Mouse (Mus musculus) macrophage (primary cell): ENCODE measurements around the gene Arhgap21. TPM values are rescaled to one million over a fixed set of nuclear protein-coding genes. Genes with fewer than 3 reads are reported as not detected.

ENCODE experiments used
- H3K27ac ChIP-seq: fragments of 350-480 bp; formaldehyde crosslinking; 2 replicates; pipeline ENCODE4 v1.9.0; 2021
- H3K36me3 ChIP-seq: fragments of 350-480 bp; formaldehyde crosslinking; 2 replicates; pipeline ENCODE4 v1.9.0; 2021; ENCODE audit errors: inconsistent target
- H3K4me3 ChIP-seq: fragments of 350-480 bp; formaldehyde crosslinking; 2 replicates; pipeline ENCODE4 v1.9.0; 2021; ENCODE audit errors: inconsistent target
- H3K79me2 ChIP-seq: fragments of 350-480 bp; formaldehyde crosslinking; 2 replicates; pipeline ENCODE4 v1.9.0; 2021; ENCODE audit errors: inconsistent target
- WGBS: methylation state at CpG from one replicate; pipeline ENCODE4 v1.1.7; 2026; ENCODE audit warnings: inconsistent platforms; ENCODE audit not compliant: missing documents; 5-methylcytosine and 5-hydroxymethylcytosine counted together
- polyA plus RNA-seq: library from polyadenylated mRNA; stranded (reverse); fragments of 250-400 nt; gene quantifications from 3 replicates; pipeline ENCODE4 v1.2.4, GENCODE M21; 2018; ENCODE audit warnings: inconsistent platforms

The Arhgap21 gene
- polyA plus RNA-seq, 1 experiment from 2014 or later = 22.5 TPM

GRCm38 (mm10) chr2:20907291-20907690 is 61.4 kb downstream of the Arhgap21 start:
- Histone ChIP-seq H3K27ac (no peak overlapping the region), H3K4me3 (no peak overlapping the region), H3K36me3 (no peaks in the 10 kb centered on the region), H3K79me2 (peaks cover 7% of the 10 kb centered on the region; the same call in 1 of the 2 replicates)
- 97% methylated on average over 3 of the region's 3 CpGs for WGBS

DNA sequence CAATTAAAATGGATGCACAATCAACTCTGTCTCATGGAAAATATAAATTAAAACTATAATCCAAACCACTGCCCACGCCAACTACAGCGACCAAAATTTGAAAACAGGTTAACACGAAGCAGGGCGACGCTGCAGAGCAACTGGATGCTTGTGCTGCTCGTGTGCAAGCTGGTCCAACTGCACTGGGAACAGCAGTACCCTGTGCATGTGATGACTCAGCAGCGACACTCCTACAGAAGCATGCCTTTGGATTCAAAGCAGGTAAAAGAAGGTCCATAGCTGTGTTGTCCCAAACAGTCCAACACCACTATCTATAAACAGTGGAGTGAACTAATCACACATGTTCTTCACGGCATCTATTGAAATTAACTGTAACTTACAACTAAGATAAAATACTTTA is 63.3 kb downstream of the Arhgap21 start:
- H3K27ac ChIP-seq = no peak overlapping the region
- no peaks in the 10 kb centered on the region for H3K36me3 ChIP-seq
- peaks cover 7% of the 10 kb centered on the region; the same call in 1 of the 2 replicates for H3K79me2 ChIP-seq
- WGBS = 95% methylated on average over 8 of the region's 8 CpGs
- no peak overlapping the region for H3K4me3 ChIP-seq

DNA sequence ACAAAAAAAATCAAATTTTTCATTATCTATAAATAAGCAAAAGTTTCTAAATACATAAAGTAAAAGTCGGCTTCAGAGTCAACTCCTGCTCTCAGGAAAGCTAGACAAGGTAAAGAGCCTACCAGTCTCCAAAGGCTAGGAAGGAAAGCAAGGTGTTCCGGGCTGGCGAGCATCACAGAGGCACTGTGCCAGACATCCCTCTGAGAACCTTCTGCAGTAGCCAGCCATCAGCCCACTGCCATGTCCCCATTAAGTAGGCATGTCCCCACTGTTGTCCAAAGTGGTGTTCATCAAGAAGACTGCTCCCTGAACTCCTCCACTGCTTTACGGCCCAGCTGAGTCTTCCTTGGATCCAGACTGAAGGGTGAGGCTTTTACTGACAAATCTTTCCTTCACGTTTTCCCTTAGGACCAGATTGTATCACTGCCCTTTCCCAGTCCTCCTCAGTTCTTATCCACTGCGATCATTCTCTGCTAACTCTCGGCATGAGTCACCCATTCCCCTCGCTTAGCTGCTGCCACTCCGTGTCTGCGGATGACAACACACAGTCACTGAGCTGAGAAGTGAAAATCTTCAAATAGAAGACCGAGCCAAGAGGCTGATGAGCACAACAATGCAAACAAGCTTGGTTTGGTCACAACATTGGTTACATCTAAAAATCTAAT is 65.6 kb downstream of the Arhgap21 start:
- Histone ChIP-seq H3K4me3 (no peak overlapping the region), H3K79me2 (peaks cover 7% of the 10 kb centered on the region; the same call in 1 of the 2 replicates), H3K36me3 (no peaks in the 10 kb centered on the region), H3K27ac (no peak overlapping the region)
- WGBS = 91% methylated on average over 11 of the region's 11 CpGs

DNA sequence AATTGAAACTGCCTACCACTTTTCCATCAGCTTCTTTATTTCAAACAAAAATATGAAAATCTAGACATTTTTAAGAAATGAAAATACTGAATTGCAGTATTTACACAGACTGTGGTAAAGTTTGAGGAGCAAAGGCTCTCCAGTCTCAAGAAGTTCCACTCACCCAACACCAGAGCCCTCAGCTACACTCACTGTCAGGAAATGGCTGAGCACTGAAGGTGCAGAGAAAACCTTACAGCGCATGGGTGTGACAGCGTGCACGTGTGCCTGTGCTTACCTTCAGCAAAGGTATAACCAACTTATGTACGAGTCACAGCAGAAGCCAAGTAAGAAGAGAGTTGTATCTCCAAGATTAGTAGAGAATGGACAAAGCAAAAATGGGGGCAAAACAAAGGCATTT is 66.8 kb downstream of the Arhgap21 start:
- H3K36me3 ChIP-seq = no peaks in the 10 kb centered on the region
- no peak overlapping the region for H3K27ac ChIP-seq
- WGBS = 100% methylated on average over 4 of the region's 4 CpGs
- peaks cover 7% of the 10 kb centered on the region; the same call in 1 of the 2 replicates for H3K79me2 ChIP-seq
- no peak overlapping the region for H3K4me3 ChIP-seq

DNA sequence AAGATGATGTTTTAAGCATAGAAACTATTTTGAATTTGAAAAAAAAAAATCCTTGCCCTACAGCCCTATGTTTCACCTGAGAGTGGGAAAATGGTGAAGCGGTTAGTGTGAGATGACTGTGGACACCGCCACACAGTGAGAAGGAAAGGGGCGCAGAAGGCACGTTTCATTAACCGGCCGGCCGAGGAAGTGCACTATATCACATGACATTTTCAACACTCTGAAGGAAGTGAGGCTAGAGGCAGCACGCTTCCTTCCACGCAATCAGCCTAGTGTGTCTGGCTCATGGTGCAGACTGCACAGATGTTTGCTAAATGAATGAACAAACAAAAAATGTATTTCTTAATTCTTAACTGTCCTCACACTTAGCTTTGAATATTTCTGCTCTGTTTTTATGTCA is 69.4 kb downstream of the Arhgap21 start:
- Histone ChIP-seq H3K4me3 (peak overlapping the region; percentile 23), H3K27ac (peak overlapping the region; percentile 78), H3K36me3 (no peaks in the 10 kb centered on the region), H3K79me2 (no peaks in the 10 kb centered on the region; the same call in 1 of the 2 replicates)
- WGBS = under 1% methylated on average over 9 of the region's 9 CpGs

DNA sequence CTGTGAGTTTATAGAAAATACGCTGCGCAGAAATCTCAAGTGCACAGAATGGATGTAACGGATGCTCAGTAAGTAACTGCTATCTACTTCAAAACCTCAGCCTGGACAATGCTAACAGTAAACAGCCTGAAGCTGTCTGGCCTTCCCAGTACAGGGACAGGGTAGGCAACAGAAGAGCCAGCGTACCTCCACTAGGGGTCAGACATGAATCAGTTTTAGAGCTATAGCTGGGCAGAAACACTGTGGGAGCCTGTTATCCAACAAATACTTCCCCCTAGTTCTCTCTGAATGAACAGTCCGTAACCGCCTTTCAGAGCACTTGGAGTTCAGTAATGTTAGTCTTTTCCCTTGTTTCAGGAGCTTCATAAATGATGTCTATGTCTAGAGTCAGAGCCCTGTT is 70.0 kb downstream of the Arhgap21 start:
- H3K79me2 ChIP-seq = no peaks in the 10 kb centered on the region; the same call in 1 of the 2 replicates
- no peaks in the 10 kb centered on the region for H3K36me3 ChIP-seq
- peak overlapping the region; percentile 78 for H3K27ac ChIP-seq
- H3K4me3 ChIP-seq = peak overlapping the region; percentile 23; the same call in 1 of the 2 replicates
- WGBS = 34% methylated on average over 6 of the region's 6 CpGs

GRCm38 (mm10) chr2:20896446-20896845 is 72.2 kb downstream of the Arhgap21 start:
- Histone ChIP-seq H3K79me2 (no peaks in the 10 kb centered on the region; the same call in 1 of the 2 replicates), H3K4me3 (no peak overlapping the region), H3K36me3 (no peaks in the 10 kb centered on the region), H3K27ac (no peak overlapping the region)
- WGBS = 94% methylated on average over 3 of the region's 5 CpGs

DNA sequence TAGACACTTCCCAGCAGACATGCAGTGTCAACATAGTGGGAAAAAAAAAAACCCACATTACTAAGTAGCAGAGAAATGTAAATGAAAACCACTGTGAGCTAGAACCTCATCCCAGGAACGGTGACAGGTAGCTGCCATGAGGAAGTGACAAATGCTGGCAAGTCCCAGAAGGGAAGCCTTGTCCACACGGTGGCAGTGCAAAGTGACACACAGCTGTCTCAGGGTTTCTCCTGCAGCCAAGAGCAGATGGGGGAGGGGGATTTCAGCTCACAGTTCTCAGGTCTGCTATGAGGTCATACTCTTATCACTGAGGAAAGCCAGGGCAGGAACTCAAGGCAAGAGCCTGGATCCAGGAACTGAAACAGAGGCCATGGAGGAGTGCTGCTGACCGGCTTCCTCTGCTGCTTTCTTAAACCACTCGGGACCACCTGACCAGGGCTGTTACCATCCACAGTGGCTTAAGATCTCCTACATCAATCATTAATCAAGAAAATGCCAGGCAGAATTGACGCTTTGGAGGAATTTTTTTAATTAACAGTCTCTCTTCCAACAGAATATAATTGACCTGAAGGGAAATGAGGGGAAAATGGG is 74.5 kb downstream of the Arhgap21 start:
- H3K79me2 ChIP-seq = no peaks in the 10 kb centered on the region; the same call in 1 of the 2 replicates
- H3K4me3 ChIP-seq = no peak overlapping the region
- no peaks in the 10 kb centered on the region for H3K36me3 ChIP-seq
- H3K27ac ChIP-seq = no peak overlapping the region
- WGBS = 39% methylated on average over 5 of the region's 5 CpGs

GRCm38 (mm10) chr2:20888751-20889150 is 79.9 kb downstream of the Arhgap21 start:
- H3K4me3 ChIP-seq = no peak overlapping the region
- WGBS = 100% methylated on average over 2 of the region's 3 CpGs
- no peak overlapping the region for H3K27ac ChIP-seq
- no peaks in the 10 kb centered on the region for H3K79me2 ChIP-seq
- H3K36me3 ChIP-seq = no peaks in the 10 kb centered on the region

DNA sequence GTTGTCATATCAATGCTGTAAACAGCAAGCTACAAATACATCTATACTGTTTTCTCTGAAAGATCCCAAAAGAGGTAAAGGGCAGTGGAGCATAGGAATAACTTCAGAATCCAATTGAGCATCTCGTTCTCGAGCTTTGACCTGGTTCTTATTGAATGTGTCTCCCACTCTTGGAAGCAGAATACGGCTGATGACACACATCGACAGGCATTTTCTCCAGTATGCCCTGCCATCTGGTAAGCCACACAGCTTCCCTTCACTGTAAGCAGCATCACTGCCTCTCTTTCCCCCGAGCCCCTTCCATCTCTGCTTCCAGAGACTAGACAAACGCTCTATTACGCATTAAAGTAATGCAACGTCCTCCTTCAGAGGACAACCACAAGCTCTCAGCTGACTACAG is 85.4 kb downstream of the Arhgap21 start:
- H3K79me2 ChIP-seq = no peaks in the 10 kb centered on the region
- 88% methylated on average over 8 of the region's 8 CpGs for WGBS
- H3K4me3 ChIP-seq = no peak overlapping the region
- H3K36me3 ChIP-seq = peaks cover 15% of the 10 kb centered on the region; the same call in 1 of the 2 replicates
- H3K27ac ChIP-seq = no peak overlapping the region

GRCm38 (mm10) chr2:20879877-20880605 is 88.6 kb downstream of the Arhgap21 start:
- Histone ChIP-seq H3K4me3 (no peak overlapping the region), H3K36me3 (peaks cover 15% of the 10 kb centered on the region; the same call in 1 of the 2 replicates), H3K79me2 (no peaks in the 10 kb centered on the region), H3K27ac (no peak overlapping the region)
- WGBS = 94% methylated on average over 16 of the region's 16 CpGs

DNA sequence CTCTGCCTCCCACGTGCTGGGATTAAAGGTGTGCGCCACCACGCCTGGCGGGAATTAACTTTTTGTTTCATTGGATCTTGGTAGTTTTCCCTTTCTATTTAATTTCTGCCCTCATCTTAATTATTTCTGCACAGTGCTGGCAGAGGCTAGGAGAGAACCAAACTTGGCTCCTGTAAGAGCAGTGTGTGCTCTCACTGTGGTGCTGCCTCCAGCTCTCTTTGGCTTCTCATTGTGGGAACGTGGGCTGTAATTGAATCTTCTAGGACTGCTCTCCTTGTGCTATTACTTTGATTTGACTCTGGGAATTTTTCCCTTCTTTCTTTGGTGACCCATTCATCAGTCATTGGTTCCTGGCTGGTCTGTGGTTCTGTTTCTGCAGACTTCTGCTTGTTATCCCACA is 94.1 kb downstream of the Arhgap21 start:
- Histone ChIP-seq H3K79me2 (no peaks in the 10 kb centered on the region), H3K27ac (no peak overlapping the region), H3K4me3 (no peak overlapping the region), H3K36me3 (0 out of 2 replicates have a peak, but pooled peaks cover under 1% of the 10 kb centered on the region)
- WGBS = 93% methylated on average over 5 of the region's 5 CpGs

DNA sequence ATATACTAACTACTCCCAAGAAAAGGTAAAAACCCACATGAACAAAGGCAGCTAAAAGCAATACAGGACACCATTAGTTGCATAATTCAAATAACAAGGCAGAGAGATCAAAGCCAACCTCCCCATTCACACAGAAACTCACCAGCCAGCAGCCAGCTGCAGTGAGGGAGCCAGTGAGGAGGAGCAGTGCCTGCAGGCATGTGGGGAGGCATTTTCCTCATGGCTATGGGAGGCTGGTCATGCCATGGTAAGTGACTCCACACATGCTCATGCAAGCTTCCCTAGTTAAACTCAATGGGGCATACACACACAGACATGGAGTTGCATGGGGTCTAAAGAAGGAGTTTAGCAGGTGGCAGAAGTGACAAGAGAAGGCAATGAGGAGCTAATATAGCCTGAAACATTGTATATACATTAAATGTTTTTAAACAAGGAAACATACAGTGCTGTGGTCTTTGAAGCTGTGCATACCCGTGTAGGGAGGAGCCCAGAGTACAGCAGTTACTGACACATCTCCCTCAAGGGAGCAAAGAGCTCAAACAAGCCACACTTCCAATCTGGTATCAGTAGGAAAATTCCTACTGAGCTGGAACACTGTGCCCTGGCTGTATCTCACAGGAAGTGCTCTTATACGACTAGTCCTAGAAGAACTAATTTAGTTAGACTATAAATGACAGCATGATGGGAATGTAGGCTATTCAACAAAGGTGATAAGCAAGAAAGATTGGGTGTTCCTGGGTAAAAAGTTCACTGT is 99.3 kb downstream of the Arhgap21 start:
- Histone ChIP-seq H3K27ac (no peak overlapping the region), H3K4me3 (no peak overlapping the region), H3K36me3 (no peaks in the 10 kb centered on the region), H3K79me2 (no peaks in the 10 kb centered on the region)
- WGBS = 93% methylated on average over 2 of the region's 2 CpGs

GRCm38 (mm10) chr2:20868052-20868451 is 100.6 kb downstream of the Arhgap21 start:
- Histone ChIP-seq H3K4me3 (no peak overlapping the region), H3K27ac (no peak overlapping the region), H3K79me2 (no peaks in the 10 kb centered on the region), H3K36me3 (peaks cover 2% of the 10 kb centered on the region; the same call in 1 of the 2 replicates)
